Mouse (Mus musculus): Measurements from ENCODE around the gene Gpc6. TPM values are rescaled to one million over a fixed set of nuclear protein-coding genes. Genes with fewer than 3 reads are reported as not detected.

Gpc6 gene
- total and polyA plus RNA-seq, 3 experiments, result not detected

GRCm38 (mm10) chr14:117849591-117850505 lies 924.7 kb downstream of the Gpc6 start:
- Histone ChIP-seq H3K27ac (ENCODE audit: insufficient read depth, low read depth) (no peak overlapping the region), H3K4me1 (ENCODE audit: control insufficient read depth in 1 of 2, insufficient read depth in 2 of 2) (no peaks in the 10 kb centered on the region), H3K9ac (ENCODE audit: insufficient read depth, low read depth) (no peak overlapping the region), H3K4me3 (replicated peaks in 1 of 3; ENCODE audit: low read depth in 2 of 3, low read length in 2 of 3, poor library complexity in 1 of 3) (no peak overlapping the region), H3K4me2 (ENCODE audit: insufficient read depth, low read depth, poor library complexity, severe bottlenecking) (no peak overlapping the region), H3K36me3 (replicated peaks in 1 of 2; ENCODE audit: control insufficient read depth in 1 of 2, insufficient read depth in 1 of 2, low read length in 1 of 2) (no peaks in the 10 kb centered on the region), H3K79me2 (replicated peaks; ENCODE audit: control insufficient read depth, extremely low read depth, insufficient read depth, poor library complexity, severe bottlenecking) (no peaks in the 10 kb centered on the region), H3K27me3 (replicated peaks) (no peaks in the 10 kb centered on the region), H3K9me3 (replicated peaks; ENCODE audit: low read length) (no peaks in the 10 kb centered on the region)
- no peak for DNase-seq (ENCODE audit: extremely low read depth)
- in situ Hi-C loops (cut with MboI; ENCODE audit: low pct_ligation_motif_present, low pct_unique_long_range_greater_than_20kb, low sequenced_read_pairs) (no loop called here), dilution Hi-C loops (cut with MboI; ENCODE audit: extremely low pct_ligation_motif_present, extremely low pct_unique_long_range_greater_than_20kb, low sequenced_read_pairs) (no loop called here)
- no peak for TF ChIP-seq RAD21 (IDR thresholded peaks at IDR 0.05; ENCODE audit: low read depth, low read length)
- no peak for TF ChIP-seq MEF2A (IDR thresholded peaks at IDR 0.05; ENCODE audit: borderline replicate concordance, low read depth, low read length)
- TF ChIP-seq MAFK (IDR thresholded peaks at IDR 0.05; ENCODE audit: insufficient replicate concordance, low read length), result no peak
- no peak for TF ChIP-seq MYC (IDR thresholded peaks at IDR 0.05; ENCODE audit: low read depth, low read length)
- TF ChIP-seq ZNF384 (IDR thresholded peaks at IDR 0.05; ENCODE audit: low read depth, low read length), result no peak
- TF ChIP-seq CTCF (conservative IDR thresholded peaks at IDR 0.05 in 1 of 2, IDR thresholded peaks at IDR 0.05 in 1 of 2; ENCODE audit: low read depth in 2 of 2, low read length in 2 of 2), result no peak
- TF ChIP-seq EP300 (IDR thresholded peaks at IDR 0.05; ENCODE audit: low read length), result no peak
- TF ChIP-seq IRF4 (IDR thresholded peaks at IDR 0.05; ENCODE audit: low read depth, low read length), result no peak

- Histone ChIP-seq H3K36me3 (replicated peaks in 1 of 2; ENCODE audit: control insufficient read depth in 1 of 2, insufficient read depth in 1 of 2, low read length in 1 of 2) (no peaks in the 10 kb centered on the region), H3K9ac (ENCODE audit: insufficient read depth, low read depth) (no peak overlapping the region), H3K27me3 (replicated peaks) (no peaks in the 10 kb centered on the region), H3K27ac (ENCODE audit: insufficient read depth, low read depth) (no peak overlapping the region), H3K9me3 (replicated peaks; ENCODE audit: low read length) (no peaks in the 10 kb centered on the region), H3K79me2 (replicated peaks; ENCODE audit: control insufficient read depth, extremely low read depth, insufficient read depth, poor library complexity, severe bottlenecking) (no peaks in the 10 kb centered on the region), H3K4me2 (ENCODE audit: insufficient read depth, low read depth, poor library complexity, severe bottlenecking) (no peak overlapping the region), H3K4me3 (replicated peaks in 1 of 3; ENCODE audit: low read depth in 2 of 3, low read length in 2 of 3, poor library complexity in 1 of 3) (no peak overlapping the region), H3K4me1 (ENCODE audit: control insufficient read depth in 1 of 2, insufficient read depth in 2 of 2) (no peaks in the 10 kb centered on the region)
- TF ChIP-seq E2F4 (IDR thresholded peaks at IDR 0.05; ENCODE audit: insufficient replicate concordance, low read depth, low read length) (no peak), BHLHE40 (IDR thresholded peaks at IDR 0.05; ENCODE audit: low read depth, low read length) (no peak)
- DNase-seq (ENCODE audit: extremely low read depth), result no peak
- dilution Hi-C loops (cut with MboI; ENCODE audit: extremely low pct_ligation_motif_present, extremely low pct_unique_long_range_greater_than_20kb, low sequenced_read_pairs) (no loop called here), in situ Hi-C loops (cut with MboI; ENCODE audit: low pct_ligation_motif_present, low pct_unique_long_range_greater_than_20kb, low sequenced_read_pairs) (no loop called here)
These were observed 927.2 kb downstream of the Gpc6 start for GRCm38 (mm10) chr14:117852266-117852665.

- no peak overlapping the region for H3K4me2 ChIP-seq (ENCODE audit: insufficient read depth, low read depth, poor library complexity, severe bottlenecking)
- H3K4me3 ChIP-seq (replicated peaks in 1 of 3; ENCODE audit: low read depth in 2 of 3, low read length in 2 of 3, poor library complexity in 1 of 3), result no peak overlapping the region
- H3K27ac ChIP-seq (ENCODE audit: insufficient read depth, low read depth), result no peak overlapping the region
- dilution Hi-C loops (cut with MboI; ENCODE audit: extremely low pct_ligation_motif_present, extremely low pct_unique_long_range_greater_than_20kb, low sequenced_read_pairs) (no loop called here), in situ Hi-C loops (cut with MboI; ENCODE audit: low pct_ligation_motif_present, low pct_unique_long_range_greater_than_20kb, low sequenced_read_pairs) (no loop called here)
- no peaks in the 10 kb centered on the region for H3K9me3 ChIP-seq (replicated peaks; ENCODE audit: low read length)
- H3K4me1 ChIP-seq (ENCODE audit: control insufficient read depth in 1 of 2, insufficient read depth in 2 of 2), result no peaks in the 10 kb centered on the region
- no peaks in the 10 kb centered on the region for H3K36me3 ChIP-seq (replicated peaks in 1 of 2; ENCODE audit: control insufficient read depth in 1 of 2, insufficient read depth in 1 of 2, low read length in 1 of 2)
- TF ChIP-seq RAD21 (IDR thresholded peaks at IDR 0.05; ENCODE audit: low read depth, low read length), result no peak
- no peak for TF ChIP-seq MAX (IDR thresholded peaks at IDR 0.05; ENCODE audit: low read length)
- no peak for TF ChIP-seq ZKSCAN1 (IDR thresholded peaks at IDR 0.05; ENCODE audit: borderline replicate concordance, low read depth, low read length)
- TF ChIP-seq CTCF (conservative IDR thresholded peaks at IDR 0.05 in 1 of 2, IDR thresholded peaks at IDR 0.05 in 1 of 2; ENCODE audit: low read depth in 2 of 2, low read length in 2 of 2), result no peak
- TF ChIP-seq BHLHE40 (IDR thresholded peaks at IDR 0.05; ENCODE audit: low read depth, low read length), result no peak
- no peak for TF ChIP-seq MAFK (IDR thresholded peaks at IDR 0.05; ENCODE audit: insufficient replicate concordance, low read length)
- TF ChIP-seq USF1 (IDR thresholded peaks at IDR 0.05; ENCODE audit: low read depth, low read length), result no peak
- no peak for TF ChIP-seq KAT2A (IDR thresholded peaks at IDR 0.05; ENCODE audit: insufficient replicate concordance, low read length)
- no peak for TF ChIP-seq IRF4 (IDR thresholded peaks at IDR 0.05; ENCODE audit: low read depth, low read length)
- no peak for TF ChIP-seq POLR2AphosphoS2 (IDR thresholded peaks at IDR 0.05; ENCODE audit: low read depth, low read length)
- TF ChIP-seq NELFE (IDR thresholded peaks at IDR 0.05; ENCODE audit: low read depth, low read length), result no peak
- TF ChIP-seq EP300 (IDR thresholded peaks at IDR 0.05; ENCODE audit: low read length), result no peak
- TF ChIP-seq ETS1 (conservative IDR thresholded peaks at IDR 0.05; ENCODE audit: low read depth, low read length), result no peak
- TF ChIP-seq MYC (IDR thresholded peaks at IDR 0.05; ENCODE audit: low read depth, low read length), result no peak
- no peaks in the 10 kb centered on the region for H3K79me2 ChIP-seq (replicated peaks; ENCODE audit: control insufficient read depth, extremely low read depth, insufficient read depth, poor library complexity, severe bottlenecking)
- H3K9ac ChIP-seq (ENCODE audit: insufficient read depth, low read depth), result no peak overlapping the region
- no peak for DNase-seq (ENCODE audit: extremely low read depth)
- H3K27me3 ChIP-seq (replicated peaks), result no peaks in the 10 kb centered on the region
These were observed 927.7 kb downstream of the Gpc6 start for GRCm38 (mm10) chr14:117852842-117853241.

Measured in CH12.LX (cell line).